Mouse (Mus musculus): ENCODE measurements around the gene Slc35e4. TPM values are rescaled to one million over a fixed set of nuclear protein-coding genes. Genes with fewer than 3 reads are reported as not detected.
"Not testable (repeated sequence)": the region's sequence is repeated elsewhere in the genome, so short reads cannot be mapped to it uniquely, and the experiment has no call there.

Gene Slc35e4
- 5.2 and 5.5 TPM in 2 replicates for polyA plus RNA-seq (2016; fragmentation: Nextera tagmentation; extraction: Ambion mirVana)

DNA sequence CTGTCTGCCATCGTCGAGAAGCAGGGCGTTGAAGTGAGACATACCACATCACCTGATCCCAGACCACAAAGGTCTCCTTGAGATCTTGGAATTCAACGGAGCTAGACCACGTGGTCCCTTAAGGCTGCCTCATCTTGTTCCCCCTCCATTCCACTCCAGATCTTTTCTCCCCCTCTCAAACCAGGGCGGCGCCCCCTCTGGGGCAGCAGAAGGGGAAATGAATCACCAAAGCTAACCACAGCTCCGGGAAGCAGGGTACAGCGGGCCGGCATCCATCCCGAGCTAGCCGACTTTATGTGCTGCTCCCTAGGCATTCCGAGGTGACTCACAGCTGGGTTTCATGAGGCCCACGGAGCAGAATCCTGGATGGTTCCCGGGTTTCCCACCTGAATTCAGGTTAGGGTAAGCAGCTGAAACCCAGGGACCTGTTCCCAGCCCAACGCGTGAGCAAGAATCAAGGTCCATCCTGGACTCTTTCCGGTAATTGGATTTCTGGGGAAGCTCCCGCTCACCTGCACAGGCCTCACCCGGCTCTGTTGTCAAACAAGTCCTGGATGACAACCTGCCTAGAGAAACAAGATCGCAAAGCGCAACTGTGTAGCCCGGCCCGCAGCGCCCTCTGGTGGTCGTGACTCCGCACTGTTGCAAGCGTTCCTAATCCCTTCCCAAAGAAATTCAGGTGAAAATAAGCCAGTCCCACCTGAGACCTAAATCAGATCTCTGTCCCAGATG lies at the start of gene Slc35e4:
Slc35e4 (minus strand) TSS at position 556 of the 732 bp plus-strand sequence.
- peak within 1 kb of the TSS; percentile 76 for H3K4me3 ChIP-seq
- H3K4me1 ChIP-seq: peaks cover 45% of the 10 kb centered on the region
- H3K27ac ChIP-seq (replicated peaks): peak within 1 kb of the TSS; percentile 83
- H3K9me3 ChIP-seq (replicated peaks): no peaks in the 10 kb centered on the region
- peak; percentile 85 for DNase-seq (ENCODE audit: low spot score)
- H3K36me3 ChIP-seq: no peaks in the 10 kb centered on the region
- peaks cover 22% of the 10 kb centered on the region for H3K27me3 ChIP-seq (ENCODE audit: low read depth, poor library complexity, severe bottlenecking)
- WGBS: under 1% methylated on average over 28 of the region's 28 CpGs

- peaks cover 22% of the 10 kb centered on the region for H3K4me1 ChIP-seq
- peaks cover 22% of the 10 kb centered on the region for H3K36me3 ChIP-seq
- WGBS: under 1% methylated on average over 31 of the region's 31 CpGs
- H3K27me3 ChIP-seq (ENCODE audit: low read depth, poor library complexity, severe bottlenecking): no peaks in the 10 kb centered on the region
- no peaks in the 10 kb centered on the region for H3K9me3 ChIP-seq (replicated peaks)
- peak; percentile 85 for DNase-seq (ENCODE audit: low spot score)
- peak within 1 kb of the TSS; percentile 89 for H3K4me3 ChIP-seq
- H3K27ac ChIP-seq (replicated peaks): peak within 1 kb of the TSS; percentile 92
These were observed 49.3 kb upstream of the Slc35e4 start, which contains the start of gene Pes1 for GRCm38 (mm10) chr11:3963610-3964415. TSS of gene Pes1 (plus strand) at chr11:3963975.

GRCm38 (mm10) chr11:3963155-3963554 lies 48.7 kb upstream of the Slc35e4 start:
- 76% methylated on average over 10 of the region's 10 CpGs for WGBS
- peaks cover 22% of the 10 kb centered on the region for H3K4me1 ChIP-seq
- H3K27me3 ChIP-seq (ENCODE audit: low read depth, poor library complexity, severe bottlenecking): no peaks in the 10 kb centered on the region
- H3K9me3 ChIP-seq (replicated peaks): no peaks in the 10 kb centered on the region
- H3K4me3 ChIP-seq: peak overlapping the region; percentile 89
- DNase-seq (ENCODE audit: low spot score): peak; percentile 29
- H3K36me3 ChIP-seq: peaks cover 16% of the 10 kb centered on the region
- H3K27ac ChIP-seq (replicated peaks): peak overlapping the region; percentile 92

- no peak overlapping the region for H3K4me3 ChIP-seq
- no peak overlapping the region for H3K27ac ChIP-seq (replicated peaks)
- 81% methylated on average over 3 of the region's 3 CpGs for WGBS
These were observed 47.3 kb upstream of the Slc35e4 start for GRCm38 (mm10) chr11:3961761-3962160.

GRCm38 (mm10) chr11:3960901-3961300 lies 46.4 kb upstream of the Slc35e4 start:
- Histone ChIP-seq H3K36me3 (no peaks in the 10 kb centered on the region), H3K4me1 (peaks cover 16% of the 10 kb centered on the region), H3K4me3 (no peak overlapping the region), H3K27ac (replicated peaks) (no peak overlapping the region), H3K9me3 (replicated peaks) (no peaks in the 10 kb centered on the region; the same call in 1 of the 2 replicates), H3K27me3 (ENCODE audit: low read depth, poor library complexity, severe bottlenecking) (no peaks in the 10 kb centered on the region)
- no peak for DNase-seq (ENCODE audit: low spot score)
- WGBS: 71% methylated on average over 2 of the region's 2 CpGs

More at GRCm38 (mm10) chr11:3961761-3962160, 47.3 kb upstream of the Slc35e4 start:
- no peak for DNase-seq (ENCODE audit: low spot score)
- Histone ChIP-seq H3K36me3 (peaks cover 7% of the 10 kb centered on the region), H3K4me1 (peaks cover 22% of the 10 kb centered on the region), H3K9me3 (replicated peaks) (no peaks in the 10 kb centered on the region), H3K27me3 (ENCODE audit: low read depth, poor library complexity, severe bottlenecking) (no peaks in the 10 kb centered on the region)

DNA sequence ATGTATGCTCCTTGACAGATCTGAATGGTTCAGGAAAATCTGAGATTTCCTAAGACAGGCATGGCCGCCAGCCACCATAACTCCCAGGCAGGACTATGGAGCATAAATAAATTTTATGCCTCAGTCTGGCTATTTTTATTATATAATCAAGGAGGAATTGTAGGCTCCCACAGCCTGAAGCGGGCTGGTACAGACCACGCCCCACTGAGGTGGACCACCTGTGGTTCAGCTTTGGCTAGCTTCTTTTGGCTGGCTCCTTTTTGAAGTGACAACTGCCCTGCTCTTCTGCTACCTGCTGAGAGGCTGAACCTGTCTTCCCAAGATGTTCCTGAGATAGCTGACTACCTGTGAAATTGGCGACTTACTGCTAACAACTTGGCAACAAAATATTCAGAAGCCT lies 40.9 kb upstream of the Slc35e4 start:
- H3K36me3 ChIP-seq; H3K27me3 ChIP-seq (ENCODE audit: low read depth, poor library complexity, severe bottlenecking); H3K27ac ChIP-seq (replicated peaks); H3K4me3 ChIP-seq; H3K4me1 ChIP-seq; DNase-seq (ENCODE audit: low spot score): not testable (repeated sequence)
- 75% methylated on average over 4 of the region's 4 CpGs for WGBS
- H3K9me3 ChIP-seq (replicated peaks): peaks cover 13% of the 10 kb centered on the region; the same call in 1 of the 2 replicates

- H3K4me1 ChIP-seq; DNase-seq (ENCODE audit: low spot score); H3K27ac ChIP-seq (replicated peaks); H3K36me3 ChIP-seq; H3K4me3 ChIP-seq; H3K27me3 ChIP-seq (ENCODE audit: low read depth, poor library complexity, severe bottlenecking): not testable (repeated sequence)
- 82% methylated on average over 5 of the region's 5 CpGs for WGBS
- H3K9me3 ChIP-seq (replicated peaks): peaks cover 13% of the 10 kb centered on the region; the same call in 1 of the 2 replicates
These were observed 40.4 kb upstream of the Slc35e4 start for GRCm38 (mm10) chr11:3954876-3955275.

GRCm38 (mm10) chr11:3946386-3946785 lies 31.9 kb upstream of the Slc35e4 start:
- no peaks in the 10 kb centered on the region for H3K36me3 ChIP-seq
- H3K27me3 ChIP-seq (ENCODE audit: low read depth, poor library complexity, severe bottlenecking): peaks cover 9% of the 10 kb centered on the region; the same call in 1 of the 2 replicates
- no peaks in the 10 kb centered on the region; the same call in 1 of the 2 replicates for H3K9me3 ChIP-seq (replicated peaks)
- no peak for DNase-seq (ENCODE audit: low spot score)
- H3K4me3 ChIP-seq: no peak overlapping the region
- H3K27ac ChIP-seq (replicated peaks): no peak overlapping the region
- 14% methylated on average over 1 of the region's 1 CpGs for WGBS
- no peaks in the 10 kb centered on the region for H3K4me1 ChIP-seq

DNA sequence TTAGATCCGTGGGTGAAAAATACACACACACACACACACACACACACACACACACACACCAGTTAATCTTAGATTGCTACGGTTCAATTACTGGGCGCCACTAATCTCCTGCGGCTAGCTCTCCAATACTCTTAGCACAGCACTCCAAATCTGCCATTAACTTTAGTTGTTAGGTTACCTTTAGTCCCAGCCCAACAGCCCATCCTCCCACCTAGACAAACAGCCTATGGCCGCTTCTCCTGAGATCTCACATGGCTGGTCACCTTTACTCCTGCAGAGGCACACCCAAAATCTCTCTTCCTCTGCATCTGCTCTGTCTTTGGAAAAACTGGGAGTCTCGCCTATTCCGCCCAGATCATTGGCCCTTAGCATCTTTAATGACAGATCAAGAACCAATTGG lies 26.9 kb upstream of the Slc35e4 start:
- Histone ChIP-seq H3K27me3 (ENCODE audit: low read depth, poor library complexity, severe bottlenecking) (peaks cover 7% of the 10 kb centered on the region; the same call in 1 of the 2 replicates), H3K9me3 (replicated peaks) (no peaks in the 10 kb centered on the region), H3K4me1 (no peaks in the 10 kb centered on the region), H3K27ac (replicated peaks) (no peak overlapping the region), H3K36me3 (no peaks in the 10 kb centered on the region), H3K4me3 (no peak overlapping the region)
- WGBS: 85% methylated on average over 7 of the region's 7 CpGs
- no peak for DNase-seq (ENCODE audit: low spot score)

DNA sequence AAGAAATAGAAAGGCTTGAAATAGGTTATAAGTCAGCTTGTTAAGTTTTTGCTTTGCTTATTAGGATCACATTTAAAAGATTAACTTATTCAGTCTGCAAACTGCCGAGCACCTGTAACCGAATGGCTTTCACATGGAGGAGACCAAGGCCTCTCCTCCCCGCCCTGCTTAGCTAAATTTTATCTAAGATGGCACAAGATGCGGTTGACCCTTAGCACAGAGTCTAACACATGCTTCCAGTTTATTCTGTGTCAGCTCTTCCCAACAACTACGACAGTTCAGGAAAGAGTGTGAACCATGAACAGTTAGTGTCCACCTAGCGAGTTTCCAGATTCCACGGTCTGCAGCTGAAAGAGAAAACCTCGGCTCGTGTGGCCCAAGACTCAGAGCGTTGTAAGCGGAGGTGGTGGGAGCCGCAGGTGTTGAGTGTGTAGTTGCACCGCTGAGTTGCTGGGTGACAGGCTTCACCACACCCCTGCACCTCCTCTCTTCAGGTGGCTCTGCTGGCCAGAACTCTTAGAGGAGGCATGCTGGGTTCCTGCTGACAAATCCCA lies 22.9 kb upstream of the Slc35e4 start:
- DNase-seq (ENCODE audit: low spot score): no peak
- no peaks in the 10 kb centered on the region for H3K9me3 ChIP-seq (replicated peaks)
- H3K27me3 ChIP-seq (ENCODE audit: low read depth, poor library complexity, severe bottlenecking): no peaks in the 10 kb centered on the region
- no peak overlapping the region for H3K27ac ChIP-seq (replicated peaks)
- no peaks in the 10 kb centered on the region for H3K4me1 ChIP-seq
- no peak overlapping the region for H3K4me3 ChIP-seq
- H3K36me3 ChIP-seq: no peaks in the 10 kb centered on the region
- 78% methylated on average over 13 of the region's 13 CpGs for WGBS

GRCm38 (mm10) chr11:3936318-3936717 lies 21.9 kb upstream of the Slc35e4 start:
- H3K36me3 ChIP-seq: no peaks in the 10 kb centered on the region
- H3K4me3 ChIP-seq: no peak overlapping the region
- peaks cover 7% of the 10 kb centered on the region for H3K4me1 ChIP-seq
- DNase-seq (ENCODE audit: low spot score): no peak
- H3K9me3 ChIP-seq (replicated peaks): no peaks in the 10 kb centered on the region
- H3K27me3 ChIP-seq (ENCODE audit: low read depth, poor library complexity, severe bottlenecking): no peaks in the 10 kb centered on the region
- no peak overlapping the region for H3K27ac ChIP-seq (replicated peaks)
- WGBS: 94% methylated on average over 3 of the region's 3 CpGs

DNA sequence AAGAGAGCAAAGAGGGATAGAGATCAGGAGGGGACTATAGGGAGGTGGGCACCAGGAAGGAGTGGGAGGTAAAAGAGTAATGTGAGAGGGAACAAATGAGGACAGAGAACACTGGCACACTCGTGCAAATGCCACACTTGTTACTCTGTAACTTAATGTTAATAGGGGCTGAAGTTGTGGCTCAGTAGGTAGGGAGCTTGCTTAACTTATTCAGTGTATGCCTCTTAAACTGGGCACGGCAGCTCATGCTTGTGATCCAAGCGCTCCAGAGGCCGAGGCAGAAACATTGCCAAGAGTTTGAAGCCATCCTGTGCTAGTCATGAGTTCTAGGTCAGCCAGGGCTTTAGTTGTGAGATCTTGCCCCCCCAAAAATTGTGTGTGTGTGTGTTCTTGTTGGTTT lies 20.7 kb upstream of the Slc35e4 start:
- H3K27ac ChIP-seq (replicated peaks): no peak overlapping the region
- no peaks in the 10 kb centered on the region for H3K36me3 ChIP-seq
- no peaks in the 10 kb centered on the region for H3K27me3 ChIP-seq (ENCODE audit: low read depth, poor library complexity, severe bottlenecking)
- no peak for DNase-seq (ENCODE audit: low spot score)
- 74% methylated on average over 4 of the region's 4 CpGs for WGBS
- peaks cover 16% of the 10 kb centered on the region for H3K4me1 ChIP-seq
- H3K9me3 ChIP-seq (replicated peaks): no peaks in the 10 kb centered on the region
- H3K4me3 ChIP-seq: no peak overlapping the region

Measured in midbrain, embryonic 10.5 days (tissue).